Mouse (Mus musculus): ENCODE results near the gene Magi1.

DNA sequence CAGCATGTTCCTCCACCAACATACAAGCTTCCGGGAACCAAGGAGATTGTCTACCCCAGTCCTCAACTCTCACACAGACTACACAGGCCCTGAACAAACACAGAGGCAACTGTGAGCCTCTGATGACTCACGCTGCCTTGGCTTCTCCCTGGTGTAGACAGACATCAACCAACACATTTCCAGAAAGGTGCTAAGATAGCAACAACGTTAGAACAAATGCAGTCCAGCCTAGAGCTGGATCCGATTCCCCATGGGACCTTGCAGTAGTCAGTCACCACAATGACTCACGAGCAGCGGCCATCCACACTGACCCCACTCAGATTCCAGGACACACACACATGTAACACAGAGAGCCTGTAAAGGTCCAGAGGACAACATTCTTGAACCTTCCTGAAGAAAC, 42.5 kb downstream of the Magi1 start:
- TF ChIP-seq POLR2A (IDR thresholded peaks at IDR 0.05; ENCODE audit: borderline replicate concordance, insufficient read depth, low read length) (no peak), CTCF (IDR thresholded peaks at IDR 0.05; ENCODE audit: borderline replicate concordance, insufficient read depth, low read depth, low read length) (no peak)

Measured in cerebellum, adult 2 months (tissue).